Mouse (Mus musculus) hindbrain, embryonic 12.5 days (tissue): ENCODE results near the gene Crabp2. TPM values are rescaled to one million over a fixed set of nuclear protein-coding genes. Genes with fewer than 3 reads are reported as not detected.

ENCODE experiments used
- ATAC-seq: fragments of 200-750 bp; cut with Nextera tagmentation; 2 replicates; pipeline ENCODE4 v1.8.0; 2017; ENCODE audit warnings: moderate TSS enrichment; ENCODE audit not compliant: low FRiP score
- H3K27ac ChIP-seq: fragments of 300-500 bp; sonication (generic); 2 replicates; pipeline ENCODE4 v1.5.1; 2016; ENCODE audit warnings: mild to moderate bottlenecking
- H3K27me3 ChIP-seq: fragments of 300-500 bp; sonication (generic); 2 replicates; pipeline ENCODE4 v1.6.1; 2016; ENCODE audit warnings: mild to moderate bottlenecking
- H3K36me3 ChIP-seq: fragments of 300-500 bp; sonication (generic); 2 replicates; pipeline ENCODE4 v1.6.1; 2016; ENCODE audit warnings: mild to moderate bottlenecking
- H3K4me1 ChIP-seq: fragments of 300-500 bp; sonication (generic); 2 replicates; pipeline ENCODE4 v1.6.1; 2016
- H3K4me2 ChIP-seq: fragments of 300-500 bp; sonication (generic); replicated peaks from 2 replicates; pipeline ENCODE4 v1.6.1; 2016; ENCODE audit warnings: mild to moderate bottlenecking
- H3K4me3 ChIP-seq: fragments of 300-500 bp; sonication (generic); 2 replicates; pipeline ENCODE4 v1.5.1; 2016; ENCODE audit warnings: mild to moderate bottlenecking
- H3K9ac ChIP-seq: fragments of 300-500 bp; sonication (generic); 2 replicates; pipeline ENCODE4 v1.6.1; 2016; ENCODE audit warnings: mild to moderate bottlenecking, moderate library complexity
- H3K9me3 ChIP-seq: fragments of 300-500 bp; sonication (generic); replicated peaks from 2 replicates; pipeline ENCODE4 v1.6.1; 2016; ENCODE audit warnings: mild to moderate bottlenecking
- WGBS: fragments of 180-500 bp; shearing (Covaris S2); methylation state at CpG from one replicate; pipeline ENCODE4 v1.1.7; 2016; 5-methylcytosine and 5-hydroxymethylcytosine counted together
- polyA plus RNA-seq: library from polyadenylated mRNA; unstranded; fragments of >200 nt; fragmentation: Nextera tagmentation; extraction: Ambion mirVana; gene quantifications from 2 replicates; pipeline ENCODE4 v1.2.1, GENCODE M21; 2016

The Crabp2 gene
- polyA plus RNA-seq, 1 experiment from 2014 or later, result 384 TPM

DNA sequence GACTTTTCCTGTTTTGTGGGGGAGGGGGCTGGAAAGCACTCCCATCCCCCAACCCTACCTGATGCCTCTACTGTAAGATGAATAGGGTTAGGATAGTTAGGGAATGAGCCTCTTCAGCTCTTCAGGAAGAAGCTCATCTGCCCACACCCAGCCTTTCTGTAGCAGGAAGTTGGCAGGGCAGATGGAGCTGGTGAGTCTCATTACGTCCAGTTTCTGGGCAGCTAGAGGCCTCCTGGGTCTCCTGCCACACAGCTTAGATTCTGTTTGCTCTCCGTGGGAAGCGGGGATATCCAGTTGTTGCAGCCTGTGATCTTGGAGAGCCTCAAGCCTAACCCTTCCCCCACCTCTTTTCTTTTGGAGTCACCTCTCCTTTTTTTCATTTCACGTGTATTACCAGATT is 38.6 kb upstream of the Crabp2 start:
- Histone ChIP-seq H3K27me3 (no peaks in the 10 kb centered on the region), H3K4me3 (peak overlapping the region; percentile 37), H3K4me2 (peak overlapping the region; percentile 65), H3K4me1 (peaks cover 47% of the 10 kb centered on the region), H3K9ac (no peak overlapping the region), H3K36me3 (peaks cover 20% of the 10 kb centered on the region), H3K9me3 (no peaks in the 10 kb centered on the region), H3K27ac (peak overlapping the region; percentile 85)
- no peak for ATAC-seq
- 3% methylated on average over 4 of the region's 4 CpGs for WGBS

DNA sequence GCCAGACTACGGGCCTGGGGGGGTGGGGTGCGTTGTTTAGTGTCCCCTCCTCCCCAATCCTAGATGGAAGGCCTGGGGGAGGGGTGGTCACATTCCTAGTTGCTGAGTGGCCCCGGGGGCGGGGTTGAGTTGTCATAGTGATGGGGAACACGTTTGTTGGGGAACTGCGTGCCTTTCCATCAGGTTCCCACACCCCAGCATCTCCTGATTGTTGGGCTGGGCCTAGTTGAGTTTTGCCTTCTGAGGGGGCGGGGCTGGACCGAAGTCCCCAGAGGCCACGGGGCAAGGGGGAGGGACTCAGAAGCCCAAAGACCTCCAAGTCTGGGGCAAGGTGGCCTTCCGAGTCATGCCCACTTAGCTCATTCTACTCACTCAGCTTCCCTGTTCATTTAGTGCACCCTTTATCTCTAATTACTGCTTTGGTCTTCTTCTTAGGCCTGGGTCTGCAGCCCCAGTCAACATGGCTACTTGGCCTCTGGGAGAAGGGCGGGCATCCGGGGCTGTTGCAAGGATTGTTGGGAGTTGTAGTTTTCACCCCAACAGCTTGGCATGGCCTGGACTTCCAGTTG is 37.8 kb upstream of the Crabp2 start:
- peak overlapping the region; percentile 69 for H3K9ac ChIP-seq
- ATAC-seq, result peak; percentile 38
- H3K9me3 ChIP-seq, result no peaks in the 10 kb centered on the region
- H3K36me3 ChIP-seq, result peaks cover 27% of the 10 kb centered on the region
- peaks cover 47% of the 10 kb centered on the region for H3K4me1 ChIP-seq
- H3K27ac ChIP-seq, result peak overlapping the region; percentile 85
- WGBS, result 4% methylated on average over 12 of the region's 12 CpGs
- H3K27me3 ChIP-seq, result no peaks in the 10 kb centered on the region
- H3K4me2 ChIP-seq, result peak overlapping the region; percentile 65
- H3K4me3 ChIP-seq, result peak overlapping the region; percentile 37

DNA sequence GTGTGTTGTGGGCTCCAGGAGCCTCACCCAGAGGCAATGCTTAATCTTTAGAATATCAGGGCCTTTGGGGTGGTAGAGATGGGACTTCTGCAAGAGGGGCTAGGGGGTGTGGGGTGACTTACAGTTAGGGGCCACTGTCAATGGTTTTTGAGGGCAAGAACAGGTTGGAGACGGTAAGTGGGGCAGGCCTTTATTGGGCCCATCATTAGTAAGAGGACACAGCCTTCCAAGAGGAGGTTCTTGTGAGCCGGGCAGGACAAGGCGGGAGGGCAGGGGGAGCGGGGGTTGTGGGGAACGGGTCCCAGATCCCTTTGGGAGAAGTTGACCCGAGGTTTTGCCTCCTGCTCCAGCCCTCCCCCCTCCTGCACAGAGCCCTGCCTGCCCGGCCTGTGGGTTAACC is 35.0 kb upstream of the Crabp2 start:
- H3K4me1 ChIP-seq, result peaks cover 33% of the 10 kb centered on the region
- WGBS, result 86% methylated on average over 7 of the region's 7 CpGs
- no peak overlapping the region for H3K27ac ChIP-seq
- H3K9ac ChIP-seq, result no peak overlapping the region
- no peak overlapping the region for H3K4me3 ChIP-seq
- H3K4me2 ChIP-seq, result no peak overlapping the region
- ATAC-seq, result no peak
- H3K36me3 ChIP-seq, result peaks cover 45% of the 10 kb centered on the region
- H3K9me3 ChIP-seq, result no peaks in the 10 kb centered on the region
- H3K27me3 ChIP-seq, result no peaks in the 10 kb centered on the region

DNA sequence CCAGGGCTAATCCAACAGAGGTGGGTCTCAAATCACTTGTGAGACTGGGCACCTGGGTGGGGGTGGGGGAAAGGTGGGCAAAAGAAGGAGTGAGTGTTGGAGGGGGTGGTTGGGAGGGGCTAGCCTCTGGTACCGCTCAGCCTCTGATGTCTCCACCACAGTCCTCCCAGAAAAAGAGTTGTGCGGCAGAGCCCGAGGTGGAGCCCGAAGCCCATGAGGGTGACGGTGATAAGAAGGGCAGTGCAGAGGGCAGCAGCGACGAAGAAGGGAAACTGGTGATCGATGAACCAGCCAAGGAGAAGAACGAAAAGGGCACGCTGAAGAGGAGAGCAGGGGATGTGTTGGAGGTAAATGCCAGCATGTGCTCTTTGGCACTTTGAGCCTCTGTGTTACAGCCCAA is 34.6 kb upstream of the Crabp2 start:
- H3K4me2 ChIP-seq, result no peak overlapping the region
- no peak overlapping the region for H3K9ac ChIP-seq
- peaks cover 45% of the 10 kb centered on the region for H3K36me3 ChIP-seq
- no peak overlapping the region for H3K4me3 ChIP-seq
- no peak for ATAC-seq
- WGBS, result 97% methylated on average over 10 of the region's 10 CpGs
- H3K9me3 ChIP-seq, result no peaks in the 10 kb centered on the region
- H3K27ac ChIP-seq, result no peak overlapping the region
- H3K4me1 ChIP-seq, result peaks cover 32% of the 10 kb centered on the region
- no peaks in the 10 kb centered on the region for H3K27me3 ChIP-seq

DNA sequence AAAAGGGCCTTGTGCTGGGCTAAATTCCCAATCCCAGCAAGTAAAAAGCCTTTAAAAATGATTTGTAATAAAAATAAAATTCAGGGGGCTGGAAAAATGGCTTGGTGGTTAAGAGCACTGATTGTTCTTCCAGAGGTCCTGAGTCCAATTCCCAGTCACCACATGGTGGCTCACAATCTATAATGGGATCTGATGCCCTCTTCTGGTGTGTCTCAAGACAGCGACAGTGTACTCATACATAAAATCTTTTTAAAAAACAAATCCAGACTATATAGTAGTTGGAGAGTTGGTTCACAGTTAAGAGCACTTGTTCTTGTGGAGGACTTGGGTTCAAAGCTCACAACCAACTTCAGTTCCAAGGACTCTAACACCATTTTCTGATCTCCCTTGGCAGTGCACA is 31.5 kb upstream of the Crabp2 start:
- ATAC-seq, result no peak
- Histone ChIP-seq H3K4me1 (peaks cover 14% of the 10 kb centered on the region), H3K27ac (no peak overlapping the region), H3K4me2 (no peak overlapping the region), H3K9me3 (no peaks in the 10 kb centered on the region), H3K4me3 (no peak overlapping the region), H3K36me3 (peaks cover 48% of the 10 kb centered on the region), H3K9ac (no peak overlapping the region), H3K27me3 (no peaks in the 10 kb centered on the region)
- 82% methylated on average over 1 of the region's 1 CpGs for WGBS

DNA sequence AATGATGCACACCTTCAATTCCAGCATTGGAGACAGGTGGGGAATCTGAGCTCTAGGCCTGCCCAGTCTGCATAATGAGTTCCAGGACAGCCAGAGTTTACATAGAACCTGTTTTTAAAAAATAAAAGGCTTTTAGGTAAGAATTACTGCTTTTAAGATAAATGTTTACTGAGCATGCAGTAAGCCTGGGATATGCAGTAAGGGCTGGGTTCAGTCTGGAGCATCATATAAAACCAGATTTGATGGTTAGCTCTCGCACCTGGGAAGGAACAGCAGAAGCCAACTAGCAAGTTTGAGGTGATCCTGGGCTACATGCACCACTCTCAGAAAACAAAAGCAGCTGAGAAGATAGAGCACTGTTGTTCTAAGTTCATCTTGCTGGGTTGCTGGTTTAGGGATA is 29.9 kb upstream of the Crabp2 start:
- Histone ChIP-seq H3K9me3 (no peaks in the 10 kb centered on the region), H3K27ac (peak overlapping the region; percentile 30; the same call in 1 of the 2 replicates), H3K4me2 (peak overlapping the region; percentile 88; the same call in 1 of the 2 replicates), H3K4me3 (no peak overlapping the region), H3K27me3 (no peaks in the 10 kb centered on the region), H3K9ac (no peak overlapping the region), H3K36me3 (peaks cover 56% of the 10 kb centered on the region), H3K4me1 (peaks cover 12% of the 10 kb centered on the region)
- 94% methylated on average over 1 of the region's 1 CpGs for WGBS
- no peak for ATAC-seq

DNA sequence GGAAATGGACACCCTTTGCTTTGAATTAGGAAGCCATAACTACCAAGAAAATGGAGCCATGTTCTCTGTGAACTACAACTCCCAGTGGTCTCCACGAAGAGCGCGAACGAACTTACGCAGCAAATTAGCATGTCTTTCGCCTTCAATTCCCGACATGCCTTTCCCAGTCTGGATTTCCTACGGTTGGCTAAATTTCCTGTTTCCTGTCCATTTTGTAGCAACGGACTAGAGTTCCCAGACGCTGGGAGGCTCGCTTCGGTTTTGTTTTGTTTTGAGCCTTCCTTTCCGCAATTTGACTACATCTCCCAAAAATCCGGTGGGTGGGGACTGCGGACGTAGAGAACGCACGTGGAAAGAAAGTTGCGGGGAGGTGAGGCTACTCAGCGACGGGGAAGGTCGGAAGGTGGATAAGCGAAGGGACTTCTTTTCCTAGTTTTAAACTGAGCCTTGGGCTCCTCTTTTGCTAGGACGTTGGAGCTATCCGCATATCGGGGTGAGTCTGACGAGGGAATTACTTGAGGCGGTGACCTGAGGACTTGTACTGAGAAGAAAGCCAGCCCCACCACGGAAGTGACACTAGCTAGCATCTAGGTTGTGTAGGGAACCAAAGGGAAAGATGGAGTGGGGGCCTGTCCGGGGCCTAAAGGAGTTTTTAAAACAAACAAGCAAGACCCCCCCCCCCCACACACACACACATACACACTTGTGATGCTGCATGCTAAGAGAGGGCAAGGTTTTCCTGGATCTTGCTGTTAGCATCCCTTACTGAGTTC is 28.9 kb upstream of the Crabp2 start, which contains the start of gene Mrpl24:
Gene Mrpl24 (plus strand): TSS at position 171 of the 773 bp plus-strand sequence.
- H3K9ac ChIP-seq, result peak within 1 kb of the TSS; percentile 71

DNA sequence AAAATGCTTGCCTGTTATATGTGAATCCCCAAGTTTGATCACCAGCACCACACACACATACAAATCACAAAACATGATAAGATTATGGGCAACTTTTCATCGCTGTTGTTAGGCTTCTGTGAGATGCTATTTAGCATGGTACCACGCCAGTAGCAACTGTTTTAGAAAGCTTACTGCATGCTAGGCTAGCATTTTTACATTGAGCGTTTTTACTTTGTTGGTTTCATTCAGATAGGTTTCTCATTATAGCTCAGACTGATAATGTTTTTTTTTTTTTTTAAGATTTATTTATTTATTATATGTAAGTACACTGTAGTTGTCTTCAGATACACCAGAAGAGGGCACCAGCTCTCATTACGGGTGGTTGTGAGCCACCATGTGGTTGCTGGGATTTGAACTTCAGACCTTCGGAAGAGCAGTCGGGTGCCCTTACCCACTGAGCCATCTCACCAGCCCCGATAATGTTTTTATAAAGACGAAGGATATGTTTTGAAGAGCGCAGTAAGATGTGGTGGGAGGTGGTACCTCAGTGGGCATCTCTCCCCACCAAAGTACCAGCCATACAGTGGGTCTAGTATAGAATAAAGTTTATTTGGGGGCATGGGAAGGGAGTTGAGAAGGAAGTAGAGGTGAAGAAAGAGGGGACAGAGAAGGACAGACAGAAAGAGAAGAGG is 28.1 kb upstream of the Crabp2 start:
- Histone ChIP-seq H3K27ac (no peak overlapping the region), H3K27me3 (no peaks in the 10 kb centered on the region), H3K36me3 (peaks cover 56% of the 10 kb centered on the region), H3K4me1 (peaks cover 12% of the 10 kb centered on the region), H3K9ac (peak overlapping the region; percentile 71; the same call in 1 of the 2 replicates), H3K4me2 (peak overlapping the region; percentile 88), H3K4me3 (peak overlapping the region; percentile 73), H3K9me3 (no peaks in the 10 kb centered on the region)
- WGBS, result 70% methylated on average over 9 of the region's 9 CpGs
- no peak for ATAC-seq

More for the DNA sequence above, 28.9 kb upstream of the Crabp2 start, which contains the start of gene Mrpl24:
- peak; percentile 82 for ATAC-seq
- Histone ChIP-seq H3K27me3 (no peaks in the 10 kb centered on the region), H3K4me2 (peak within 1 kb of the TSS; percentile 88), H3K9me3 (no peaks in the 10 kb centered on the region), H3K36me3 (peaks cover 56% of the 10 kb centered on the region), H3K4me1 (peaks cover 12% of the 10 kb centered on the region), H3K4me3 (peak within 1 kb of the TSS; percentile 73), H3K27ac (peak within 1 kb of the TSS; percentile 87)
- under 1% methylated on average over 30 of the region's 30 CpGs for WGBS

DNA sequence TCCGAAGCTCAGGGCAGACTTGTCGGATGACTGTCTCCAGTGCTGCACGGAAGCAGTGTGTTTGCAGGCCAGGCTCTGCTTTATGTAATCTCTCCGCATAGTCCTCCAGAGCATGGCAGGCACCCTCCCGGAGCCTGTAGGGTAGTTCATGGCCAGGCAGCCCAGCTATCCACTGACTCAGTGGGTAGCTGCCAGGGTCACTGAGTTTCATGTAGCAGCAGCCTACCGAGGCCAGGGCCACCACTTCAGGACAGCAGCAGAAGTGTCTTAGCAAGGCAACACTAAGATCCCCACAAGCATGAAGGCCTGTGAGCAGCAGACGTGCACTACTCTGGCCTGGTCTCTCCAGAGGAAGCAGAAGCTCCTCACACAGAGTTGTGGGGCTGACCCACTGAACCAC is 23.5 kb upstream of the Crabp2 start:
- no peak overlapping the region for H3K27ac ChIP-seq
- H3K4me2 ChIP-seq, result no peak overlapping the region
- H3K9ac ChIP-seq, result no peak overlapping the region
- H3K27me3 ChIP-seq, result no peaks in the 10 kb centered on the region
- peaks cover 61% of the 10 kb centered on the region for H3K36me3 ChIP-seq
- 91% methylated on average over 7 of the region's 7 CpGs for WGBS
- no peaks in the 10 kb centered on the region for H3K9me3 ChIP-seq
- H3K4me1 ChIP-seq, result peaks cover 15% of the 10 kb centered on the region
- H3K4me3 ChIP-seq, result no peak overlapping the region
- no peak for ATAC-seq

DNA sequence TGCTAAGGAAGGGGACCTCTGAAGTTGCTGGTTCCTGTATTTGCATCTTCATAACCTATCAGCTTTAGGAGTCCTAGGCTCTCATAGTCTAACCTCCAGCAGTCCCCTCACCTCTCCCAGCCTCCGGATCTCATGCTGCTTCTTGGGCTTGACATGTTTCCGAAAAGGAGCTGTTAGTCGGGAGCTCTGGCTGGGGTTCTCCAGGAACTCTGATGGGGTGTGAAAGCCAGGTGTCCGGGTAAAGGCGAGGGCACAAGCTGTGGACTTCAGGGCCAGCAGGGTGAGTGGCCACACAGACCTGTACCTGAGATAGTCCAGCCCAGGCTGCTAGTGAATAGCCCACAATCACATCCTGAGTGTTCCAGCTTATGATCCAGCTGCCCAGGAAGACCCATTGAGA is 21.0 kb upstream of the Crabp2 start:
- Histone ChIP-seq H3K9ac (no peak overlapping the region), H3K36me3 (peaks cover 62% of the 10 kb centered on the region), H3K9me3 (no peaks in the 10 kb centered on the region), H3K27ac (no peak overlapping the region), H3K27me3 (no peaks in the 10 kb centered on the region), H3K4me2 (no peak overlapping the region), H3K4me1 (peaks cover 25% of the 10 kb centered on the region), H3K4me3 (no peak overlapping the region)
- 95% methylated on average over 5 of the region's 5 CpGs for WGBS
- ATAC-seq, result no peak

DNA sequence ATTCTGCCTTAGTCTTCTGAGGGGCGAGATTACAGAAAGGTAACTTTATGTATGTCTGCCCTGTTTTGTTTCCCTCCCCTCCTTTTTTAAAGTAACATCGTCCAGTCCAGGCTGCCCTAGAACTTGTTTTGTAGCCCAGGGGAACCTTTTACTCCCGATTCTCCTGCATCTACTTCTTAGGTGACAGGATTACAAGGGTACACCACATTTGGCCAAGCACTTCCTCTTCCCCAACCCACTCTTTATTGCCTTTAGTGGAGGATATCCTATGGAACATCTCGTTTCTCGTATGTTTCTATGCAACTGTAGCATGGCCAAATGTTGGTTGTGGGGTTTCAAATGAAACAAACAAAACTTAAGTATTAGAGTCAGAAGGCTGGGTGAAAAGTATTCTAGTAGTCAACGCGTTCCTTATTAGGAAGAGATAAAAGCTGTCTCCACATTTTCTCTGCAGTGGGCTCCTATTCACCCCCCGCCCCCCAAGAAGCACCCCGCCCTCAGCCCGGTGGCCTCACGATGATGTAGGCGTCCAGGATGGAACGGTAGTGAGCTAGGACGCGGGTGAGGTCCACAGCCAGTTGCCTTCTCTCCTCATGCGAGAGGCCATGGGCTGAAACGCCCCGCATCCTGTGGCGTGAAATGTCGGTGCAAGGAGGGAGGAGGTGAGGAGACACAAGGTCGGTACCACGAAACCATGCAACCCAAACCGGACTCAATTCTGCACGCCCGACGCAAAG is 19.0 kb upstream of the Crabp2 start:
- Histone ChIP-seq H3K4me3 (peak overlapping the region; percentile 99), H3K4me2 (peak overlapping the region; percentile 80), H3K9me3 (no peaks in the 10 kb centered on the region), H3K36me3 (peaks cover 60% of the 10 kb centered on the region), H3K4me1 (peaks cover 32% of the 10 kb centered on the region), H3K27ac (peak overlapping the region; percentile 90), H3K9ac (peak overlapping the region; percentile 84), H3K27me3 (no peaks in the 10 kb centered on the region)
- 10% methylated on average over 25 of the region's 26 CpGs for WGBS
- peak; percentile 59 for ATAC-seq
